Mouse (Mus musculus): Measurements from ENCODE around the gene Mtmr4.
A peak's percentile ranks its signal among the peaks of the same experiment; 100 is the strongest.

Gene Mtmr4

DNA sequence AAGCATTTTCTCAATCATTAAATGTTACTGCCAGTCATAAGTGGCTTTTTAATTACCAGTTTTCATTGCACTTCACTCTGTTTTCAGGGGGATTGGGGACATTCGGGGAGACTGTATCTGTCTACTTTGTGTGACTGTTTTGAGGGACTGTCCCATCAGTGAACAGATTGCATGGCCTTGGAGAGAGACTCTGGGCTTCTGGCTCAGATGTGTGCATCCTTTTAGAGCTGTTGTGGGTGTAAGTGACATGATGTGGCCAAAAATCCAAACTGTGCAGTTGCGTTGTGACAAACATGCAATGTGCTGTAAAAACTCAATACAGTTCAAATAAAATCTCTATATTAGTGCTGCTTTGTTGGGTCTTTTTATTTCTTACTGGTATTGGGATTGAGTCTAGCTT lies 24.0 kb downstream of the Mtmr4 start:
- no peak for DNase-seq

DNA sequence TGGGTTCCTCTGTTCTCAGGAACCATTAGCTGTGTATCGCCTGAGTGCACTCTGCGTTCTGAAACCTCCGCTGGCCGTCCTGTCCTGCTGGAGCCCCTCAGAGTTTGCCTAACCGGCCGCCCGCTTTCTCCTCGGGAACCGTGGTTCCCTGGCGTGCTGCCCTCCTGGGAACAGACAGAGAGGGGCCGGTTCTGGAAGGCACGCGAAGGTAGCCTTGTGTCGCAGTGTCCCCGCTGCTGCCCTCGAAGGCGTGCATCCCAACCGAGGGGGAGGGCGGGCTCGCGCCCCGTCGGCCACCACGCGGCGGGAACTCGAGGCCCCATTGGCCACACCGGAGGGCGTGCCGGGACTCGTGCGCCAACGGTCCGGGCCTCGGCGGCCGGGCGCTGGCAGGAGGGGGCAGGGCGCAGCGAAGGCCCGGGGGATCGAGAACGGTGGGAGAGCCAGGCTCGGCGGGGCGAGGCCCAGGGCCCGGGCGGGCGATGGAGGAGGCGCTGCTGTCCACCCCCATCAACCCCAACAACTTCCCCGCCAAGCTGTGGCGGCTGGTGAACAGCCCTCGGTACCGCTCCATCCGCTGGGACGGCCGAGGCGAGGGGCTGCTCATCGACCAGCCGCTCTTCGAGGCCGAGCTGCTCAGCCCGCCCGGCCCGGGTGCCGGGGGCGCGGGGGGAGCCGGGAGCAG lies 25.0 kb downstream of the Mtmr4 start, which contains the start of gene Hsf5:
TSS of gene Hsf5 (plus strand) at position 375 of the 685 bp plus-strand sequence.
- no peak for DNase-seq

DNA sequence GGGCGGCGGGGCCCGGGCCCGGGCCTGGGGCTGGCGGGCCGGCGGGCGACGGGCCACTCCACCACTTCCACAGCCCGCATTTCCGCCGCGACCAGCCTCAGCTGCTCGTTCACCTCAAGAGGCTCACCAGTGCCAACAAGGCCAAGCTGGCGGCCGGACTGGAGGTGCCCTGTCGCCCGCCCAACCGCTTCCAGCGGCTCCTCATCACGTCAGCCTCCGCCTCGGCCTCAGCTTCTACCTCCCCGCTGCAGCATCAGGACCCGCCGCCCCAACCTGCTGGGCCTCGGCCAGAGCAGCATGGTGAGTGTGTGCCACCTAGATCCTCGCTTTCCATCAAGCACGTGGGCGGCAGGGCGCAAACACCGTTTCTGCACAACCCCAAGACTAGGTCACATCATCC lies 25.6 kb downstream of the Mtmr4 start:
- no peak for DNase-seq

DNA sequence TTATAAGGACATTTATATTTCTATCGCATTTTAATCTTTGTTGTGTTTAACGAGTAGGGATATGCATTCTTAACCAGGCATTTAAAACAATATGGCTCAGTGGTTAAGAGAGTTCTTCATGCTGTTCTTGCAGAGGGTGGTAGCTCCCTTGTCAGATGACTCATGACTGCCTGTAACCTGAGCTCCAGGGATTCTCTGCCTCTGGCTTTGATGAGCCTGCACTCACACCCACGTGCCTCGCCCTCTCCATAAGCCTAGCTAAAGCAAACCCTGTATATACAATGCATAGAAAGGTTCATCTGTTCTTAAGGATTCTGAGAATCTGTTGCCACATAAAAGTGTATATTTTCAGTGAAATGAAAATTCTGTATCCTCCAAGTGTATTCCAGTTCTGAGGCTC lies 31.2 kb downstream of the Mtmr4 start:
- DNase-seq = no peak

DNA sequence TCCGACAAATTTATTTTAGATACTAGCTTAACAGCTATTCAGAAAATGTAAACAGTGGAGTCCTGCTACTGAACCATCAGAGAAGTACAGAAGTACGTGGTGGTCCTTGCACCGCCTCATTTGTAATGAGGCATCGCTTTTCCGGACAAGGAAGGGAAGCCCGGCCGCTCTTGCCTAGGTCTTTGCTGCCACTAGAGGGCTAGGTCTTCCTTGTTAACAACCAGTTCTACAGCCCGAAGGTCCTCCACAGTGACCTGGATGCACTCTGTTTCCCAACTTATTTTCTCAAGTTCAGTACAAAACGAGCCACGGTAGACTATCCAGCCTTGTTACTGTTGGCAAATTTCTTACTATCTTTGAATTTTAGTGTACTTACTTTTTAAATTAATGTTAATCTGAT lies 37.9 kb downstream of the Mtmr4 start:
- DNase-seq = peak; percentile 27 to 41

DNA sequence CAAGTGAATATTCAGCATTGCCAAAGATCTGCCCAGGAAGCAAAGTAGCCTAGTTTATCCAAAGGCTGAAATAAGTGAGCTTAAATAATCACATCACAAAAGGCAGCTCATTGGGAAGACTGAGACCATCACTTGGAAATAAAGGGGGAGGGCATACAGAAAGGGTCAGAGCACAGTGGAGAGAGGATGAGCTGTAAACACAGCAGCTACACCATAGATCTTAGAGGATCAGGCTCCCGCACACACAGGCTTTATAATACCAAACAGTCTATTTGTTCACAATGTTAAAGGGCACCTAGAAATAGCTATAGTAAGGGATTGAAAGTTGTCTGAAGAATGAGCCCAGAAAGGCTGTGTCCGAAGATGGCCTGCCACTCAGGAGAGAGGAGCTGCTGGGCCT lies 46.8 kb downstream of the Mtmr4 start:
- DNase-seq = no peak

DNA sequence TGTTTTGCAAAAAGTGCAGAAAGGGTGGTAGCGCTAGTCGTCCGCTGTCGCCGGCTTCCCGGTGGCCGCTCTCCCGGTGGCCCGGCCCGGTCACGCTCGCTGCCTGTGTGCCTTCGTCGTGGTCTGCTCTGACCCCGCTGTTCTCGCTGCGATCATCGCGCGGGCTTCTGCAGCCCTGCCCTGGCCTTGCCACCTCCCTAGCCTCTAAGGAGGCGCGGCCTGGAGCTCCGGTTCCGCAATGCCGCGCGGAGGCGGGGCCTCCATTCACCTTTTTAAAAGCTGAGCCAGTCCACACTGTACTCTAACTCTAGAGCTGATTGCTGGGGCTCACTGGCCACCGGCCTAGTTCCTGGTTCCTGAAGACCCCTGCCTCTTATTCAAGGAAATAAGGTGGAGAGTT lies 47.2 kb downstream of the Mtmr4 start:
- peak; percentile 7 to 17 for DNase-seq

DNA sequence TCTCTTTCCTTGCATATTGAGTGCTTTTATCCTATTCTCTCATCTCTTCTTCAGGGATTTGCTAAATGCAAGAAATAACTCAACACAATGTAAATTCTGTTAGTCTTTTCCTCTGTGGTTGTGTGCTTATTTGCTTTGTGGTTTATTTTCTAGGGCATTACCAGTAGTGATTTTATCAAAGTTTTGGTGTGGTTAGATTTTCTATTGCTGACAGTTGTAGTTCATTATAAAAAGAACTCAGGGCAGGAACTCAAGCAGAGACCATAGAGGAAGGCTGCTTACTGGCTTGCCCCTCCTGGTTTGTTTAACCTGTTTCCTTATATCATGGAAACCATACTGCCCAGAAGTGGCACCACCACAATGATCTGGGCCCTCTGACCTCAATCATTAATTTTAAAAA lies 50.9 kb downstream of the Mtmr4 start:
- no peak for DNase-seq

DNA sequence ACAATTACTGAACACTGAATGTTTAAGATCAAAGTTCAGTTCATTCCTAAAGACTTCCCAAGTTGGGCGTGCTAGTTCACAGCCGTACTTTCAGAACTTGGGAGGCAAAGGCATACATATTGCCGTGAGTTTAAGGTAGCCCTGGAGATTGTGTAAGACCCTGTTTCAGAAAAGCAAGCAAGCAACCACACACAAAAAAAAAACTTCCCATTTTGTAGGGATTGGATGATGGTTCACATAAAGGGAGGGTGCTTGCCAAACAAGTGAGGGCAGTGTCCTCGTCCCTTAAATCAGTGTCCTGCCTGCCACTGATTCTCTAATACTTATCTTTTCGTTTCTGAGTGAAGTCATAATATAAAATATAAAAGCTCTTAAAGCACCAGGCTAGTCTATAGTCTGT lies 62.7 kb downstream of the Mtmr4 start:
- DNase-seq = no peak

DNA sequence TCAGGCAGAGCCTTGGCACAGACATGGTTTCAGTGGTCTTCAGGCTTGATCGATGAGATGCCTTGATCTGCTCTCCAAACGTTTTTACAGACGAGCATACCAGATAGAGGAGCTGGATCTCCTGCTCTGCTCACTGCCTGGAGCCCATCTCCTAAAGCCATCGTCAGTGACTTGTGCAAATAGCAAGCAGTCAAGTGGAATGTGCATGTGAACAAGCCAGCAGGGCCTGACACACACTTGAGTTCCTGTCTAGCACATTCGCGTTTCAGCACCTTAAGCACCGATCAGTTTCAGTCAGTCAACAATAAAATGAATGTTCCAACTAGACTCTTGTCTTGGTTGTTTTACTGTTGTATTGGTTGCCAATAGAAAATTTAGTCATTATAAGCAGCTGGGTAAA lies 67.3 kb downstream of the Mtmr4 start:
- DNase-seq = no peak

DNA sequence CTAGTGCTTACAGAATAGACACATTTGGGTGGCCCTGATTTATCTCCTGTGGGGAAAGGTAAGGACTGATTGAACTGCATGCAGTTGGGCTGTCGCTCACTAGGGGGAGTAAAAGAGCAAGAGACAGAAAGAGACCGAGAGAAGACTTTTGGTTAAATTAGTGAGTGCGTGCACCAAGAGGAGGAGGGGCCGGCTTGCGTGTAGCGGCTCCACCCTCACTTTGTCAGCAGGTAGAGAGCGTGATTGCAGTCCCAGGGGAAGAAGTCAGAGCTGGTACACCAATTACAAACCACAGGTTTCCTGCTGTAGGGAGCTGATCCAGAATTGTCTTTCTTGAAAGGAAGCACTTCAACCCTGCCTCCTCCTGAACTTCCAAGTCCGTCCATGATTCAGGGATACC lies 70.4 kb downstream of the Mtmr4 start, which contains the start of gene Rnf43:
TSS of gene Rnf43 (plus strand) at position 316 of the 400 bp plus-strand sequence.
- peak; percentile 84 to 88 for DNase-seq

DNA sequence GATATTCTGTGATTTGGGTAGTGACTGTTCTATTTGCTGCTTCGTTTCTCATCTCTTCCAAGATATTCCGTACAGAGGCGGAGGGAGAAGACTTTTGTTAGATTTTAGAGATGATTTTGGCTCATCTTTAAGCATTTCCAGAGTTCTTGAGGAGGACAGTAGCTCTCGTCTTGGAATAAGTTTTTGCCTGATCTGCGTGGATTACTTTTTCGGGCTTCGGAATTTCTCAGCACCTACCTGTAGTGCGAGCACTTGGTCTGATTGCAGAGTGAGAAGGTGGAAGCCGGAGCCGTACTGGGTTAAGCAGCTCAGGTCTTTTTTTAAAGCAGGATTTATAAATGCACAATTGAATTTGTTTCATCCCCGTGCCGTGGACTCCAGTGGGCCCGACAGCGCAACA lies 70.9 kb downstream of the Mtmr4 start:
- DNase-seq = no peak

DNA sequence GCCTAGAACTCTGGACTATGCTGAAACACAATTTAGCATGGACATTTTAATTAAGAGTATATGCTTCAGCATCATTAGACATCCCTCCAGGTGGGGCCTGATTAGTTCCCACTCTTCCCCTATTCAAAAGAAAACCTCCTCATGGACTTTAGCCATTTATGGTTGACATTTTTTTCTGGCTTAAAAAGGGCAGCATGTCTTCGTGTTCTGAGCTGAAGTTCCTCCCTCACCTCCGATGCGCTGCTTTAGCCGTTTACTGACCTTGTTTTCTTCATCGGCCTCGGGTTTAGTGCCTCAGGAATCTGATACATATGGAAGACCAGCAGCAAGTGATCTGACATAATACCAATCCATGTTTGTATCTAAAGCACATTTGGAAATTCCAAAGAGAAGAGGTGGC lies 72.0 kb downstream of the Mtmr4 start:
- no peak for DNase-seq

DNA sequence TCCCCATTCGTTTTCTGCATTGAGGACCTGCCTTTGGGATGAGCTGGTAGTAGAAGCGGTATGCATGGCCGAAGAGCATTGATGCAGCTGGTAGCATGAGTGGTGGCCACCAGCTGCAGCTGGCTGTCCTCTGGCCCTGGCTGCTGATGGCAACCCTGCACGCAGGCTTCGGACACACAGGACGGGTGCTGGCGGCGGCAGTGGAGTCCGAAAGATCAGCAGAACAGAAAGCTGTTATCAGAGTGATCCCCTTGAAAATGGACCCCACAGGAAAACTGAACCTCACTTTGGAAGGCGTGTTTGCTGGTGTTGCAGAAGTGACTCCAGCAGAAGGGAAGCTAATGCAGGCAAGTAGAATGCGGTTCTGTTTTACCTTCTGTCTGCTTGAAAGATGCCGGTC lies 72.6 kb downstream of the Mtmr4 start:
- no peak for DNase-seq

DNA sequence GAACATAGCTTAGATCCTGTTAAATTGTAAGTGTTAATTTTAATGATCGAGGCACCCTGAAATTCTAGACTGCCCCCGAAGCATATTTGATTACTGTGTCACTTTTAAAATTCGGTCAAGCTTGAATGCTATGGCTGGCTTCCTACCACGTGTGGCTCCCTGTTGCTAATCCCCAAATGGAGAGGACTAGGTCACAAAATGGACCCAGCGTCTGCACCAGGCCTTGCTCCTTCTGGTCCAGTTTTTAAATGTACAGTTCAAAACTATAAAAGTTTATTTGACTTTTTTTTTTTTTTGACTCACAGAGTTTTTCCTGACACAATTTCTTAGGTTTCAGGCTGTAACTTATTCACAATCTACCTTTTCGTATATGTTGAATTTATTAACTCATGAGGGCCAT lies 73.3 kb downstream of the Mtmr4 start:
- DNase-seq = no peak

DNA sequence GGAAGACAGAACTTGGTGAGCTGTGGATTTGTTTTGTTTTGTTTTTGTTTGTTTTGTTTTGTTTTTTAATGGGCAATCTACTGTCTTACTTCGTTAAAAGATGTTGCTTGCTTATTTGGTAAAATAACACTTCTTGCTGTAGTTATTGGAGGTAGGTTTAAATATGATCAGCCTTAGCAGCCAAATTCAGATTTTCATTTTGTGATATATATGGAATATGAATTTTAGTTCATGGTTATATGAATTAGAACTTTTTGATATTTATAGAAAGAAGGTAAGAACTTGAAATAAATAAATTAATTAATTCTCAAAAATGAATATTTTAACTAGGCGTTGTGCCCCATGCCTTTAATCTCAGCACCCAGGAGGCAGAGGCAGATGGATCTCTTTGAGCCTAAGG lies 73.7 kb downstream of the Mtmr4 start:
- no peak for DNase-seq
